Mouse (Mus musculus) brain, embryonic 14.5 days (tissue): ENCODE measurements around the gene Igfbp7. TPM values are rescaled to one million over a fixed set of nuclear protein-coding genes. Genes with fewer than 3 reads are reported as not detected.
A peak's percentile ranks its signal among the peaks of the same experiment; 100 is the strongest.

Experiments used
- DNase-seq: peaks from one replicate; pipeline ENCODE4 v3.0.0-alpha.2; 2011; ENCODE audit warnings: low read depth
- CTCF ChIP-seq: fragments of 200-500 bp; IDR thresholded peaks from 2 replicates; pipeline ENCODE4 v1.5.1; 2012; ENCODE audit warnings: inconsistent platforms, mild to moderate bottlenecking, moderate library complexity, borderline replicate concordance; ENCODE audit not compliant: insufficient read depth, insufficient read length; ENCODE audit errors: extremely low read depth
- POLR2A ChIP-seq: fragments of 200-500 bp; IDR thresholded peaks from 2 replicates; pipeline ENCODE4 v1.6.1; 2012; ENCODE audit warnings: mild to moderate bottlenecking, inconsistent platforms, borderline replicate concordance; ENCODE audit not compliant: poor library complexity, insufficient read depth, insufficient read length, severe bottlenecking; ENCODE audit errors: extremely low read depth
- polyA plus RNA-seq: library from polyadenylated mRNA; depleted of rRNA; stranded (reverse); fragments of >200 nt; gene quantifications from 2 replicates; pipeline ENCODE4 v1.2.3, GENCODE M21; 2012

Igfbp7 gene
- polyA plus RNA-seq, 1 experiment: 74.8 TPM

GRCm38 (mm10) chr5:77375546-77375945 is 32.3 kb downstream of the Igfbp7 start:
- no peak for DNase-seq
- no peak for TF ChIP-seq POLR2A
- no peak for TF ChIP-seq CTCF

- no peak for DNase-seq
- no peak for TF ChIP-seq POLR2A
- no peak for TF ChIP-seq CTCF
Measured at GRCm38 (mm10) chr5:77374945-77375344, 32.9 kb downstream of the Igfbp7 start.

- DNase-seq: peak; percentile 43
Measured at GRCm38 (mm10) chr5:77372778-77373177, 35.1 kb downstream of the Igfbp7 start.

GRCm38 (mm10) chr5:77372242-77372641 is 35.6 kb downstream of the Igfbp7 start:
- TF ChIP-seq POLR2A: no peak
- no peak for DNase-seq

More at GRCm38 (mm10) chr5:77372778-77373177, 35.1 kb downstream of the Igfbp7 start:
- TF ChIP-seq POLR2A: no peak
- TF ChIP-seq CTCF: no peak

- DNase-seq: no peak
- TF ChIP-seq POLR2A (no peak), CTCF (no peak)
Measured at GRCm38 (mm10) chr5:77370378-77370892, 37.4 kb downstream of the Igfbp7 start.

GRCm38 (mm10) chr5:77369394-77369793 is 38.4 kb downstream of the Igfbp7 start:
- DNase-seq: no peak
- TF ChIP-seq POLR2A (no peak), CTCF (no peak)

GRCm38 (mm10) chr5:77368194-77368593 is 39.6 kb downstream of the Igfbp7 start:
- TF ChIP-seq POLR2A (no peak), CTCF (no peak)
- DNase-seq: peak; percentile 44

- peak; percentile 41 for DNase-seq
Measured at GRCm38 (mm10) chr5:77367682-77368081, 40.2 kb downstream of the Igfbp7 start.

GRCm38 (mm10) chr5:77367145-77367544 is 40.7 kb downstream of the Igfbp7 start:
- TF ChIP-seq POLR2A: no peak
- no peak for TF ChIP-seq CTCF

More at GRCm38 (mm10) chr5:77367682-77368081, 40.2 kb downstream of the Igfbp7 start:
- TF ChIP-seq POLR2A (no peak), CTCF (no peak)

GRCm38 (mm10) chr5:77366313-77366712 is 41.5 kb downstream of the Igfbp7 start:
- DNase-seq: no peak
- TF ChIP-seq POLR2A (no peak), CTCF (no peak)

More at GRCm38 (mm10) chr5:77367145-77367544, 40.7 kb downstream of the Igfbp7 start:
- DNase-seq: no peak

GRCm38 (mm10) chr5:77364443-77365038 is 43.3 kb downstream of the Igfbp7 start:
- TF ChIP-seq CTCF: no peak
- no peak for DNase-seq

GRCm38 (mm10) chr5:77363650-77364049 is 44.2 kb downstream of the Igfbp7 start:
- no peak for DNase-seq
- TF ChIP-seq POLR2A: no peak
- TF ChIP-seq CTCF: no peak

- no peak for TF ChIP-seq POLR2A
- no peak for TF ChIP-seq CTCF
Measured at GRCm38 (mm10) chr5:77362120-77362519, 45.7 kb downstream of the Igfbp7 start.

GRCm38 (mm10) chr5:77361006-77361405 is 46.8 kb downstream of the Igfbp7 start:
- TF ChIP-seq CTCF: no peak
- no peak for TF ChIP-seq POLR2A
- no peak for DNase-seq

More at GRCm38 (mm10) chr5:77362120-77362519, 45.7 kb downstream of the Igfbp7 start:
- no peak for DNase-seq

GRCm38 (mm10) chr5:77359971-77360370 is 47.9 kb downstream of the Igfbp7 start:
- TF ChIP-seq CTCF: no peak
- TF ChIP-seq POLR2A: no peak
- DNase-seq: no peak

- TF ChIP-seq CTCF (no peak), POLR2A (no peak)
- DNase-seq: peak; percentile 71
Measured at GRCm38 (mm10) chr5:77358347-77358746, 49.5 kb downstream of the Igfbp7 start.
